Mouse (Mus musculus) Muller cell, postnatal 12 days (primary cell): ENCODE measurements at regions not wholly inside any gene's neighbourhood (a gene's known extent, or its start where the extent isn't known, plus 50 kb on each side); places are given as distances from the start of the nearest gene placed in this dataset.

ENCODE experiments used
- DNase-seq: peaks from one replicate; pipeline ENCODE4 v3.0.0-alpha.2; 2015; ENCODE audit errors: inconsistent ontology term

DNA sequence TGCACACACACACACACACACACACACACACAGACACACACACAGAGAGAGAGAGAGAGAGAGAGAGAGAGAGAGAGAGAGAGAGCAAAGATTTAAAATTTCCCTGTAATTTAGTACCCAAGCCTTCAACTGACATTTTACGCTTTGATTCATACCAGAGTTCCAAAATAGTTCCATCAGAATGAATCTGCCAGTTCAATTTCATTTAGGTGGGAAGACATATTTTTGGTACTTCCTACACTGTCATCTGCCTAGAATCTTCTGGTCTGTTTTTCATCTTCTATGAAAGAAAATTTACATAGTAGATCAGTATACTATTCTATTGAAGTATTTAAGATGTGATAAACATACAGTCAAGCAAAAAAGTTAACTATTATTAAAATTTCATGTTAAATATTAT is 1177.4 kb downstream of the Zpld1 start:
- DNase-seq = no peak

DNA sequence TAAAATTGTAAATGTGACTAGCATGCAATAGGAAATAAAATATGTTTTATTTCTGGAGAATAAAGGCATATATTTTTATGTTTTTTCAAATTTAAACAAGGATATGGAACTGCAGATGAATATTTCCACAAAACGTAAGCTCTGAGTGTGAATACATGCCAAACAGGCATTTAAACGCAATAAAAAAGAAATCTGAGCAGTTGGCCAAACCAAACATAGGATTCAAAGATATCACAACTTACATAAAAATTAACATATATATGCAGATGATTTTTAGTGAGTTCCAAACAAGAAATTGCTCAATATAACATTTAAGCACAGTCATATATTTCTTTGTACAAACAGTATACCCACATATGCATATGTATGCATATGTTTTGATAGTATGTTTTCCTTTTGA is 1199.1 kb downstream of the Zpld1 start:
- no peak for DNase-seq

DNA sequence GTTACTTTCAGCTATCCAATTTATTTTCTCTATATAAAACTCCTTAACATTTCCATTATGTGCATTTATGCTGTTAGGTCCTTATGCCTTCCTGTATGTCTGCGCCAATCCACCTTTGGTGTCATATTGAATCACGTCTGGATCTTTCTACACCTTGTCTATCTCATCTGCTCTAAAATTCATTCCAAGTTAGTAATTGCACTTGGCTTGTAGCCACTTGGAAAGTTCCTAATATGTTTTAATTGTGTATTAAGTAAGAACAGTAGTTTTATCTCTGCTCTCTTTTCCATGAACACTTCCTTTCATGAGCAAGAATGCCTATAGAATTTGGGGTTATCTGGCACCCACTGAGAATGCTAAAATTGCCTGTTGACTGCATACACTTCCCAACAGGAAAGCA is 1205.6 kb downstream of the Zpld1 start:
- no peak for DNase-seq

DNA sequence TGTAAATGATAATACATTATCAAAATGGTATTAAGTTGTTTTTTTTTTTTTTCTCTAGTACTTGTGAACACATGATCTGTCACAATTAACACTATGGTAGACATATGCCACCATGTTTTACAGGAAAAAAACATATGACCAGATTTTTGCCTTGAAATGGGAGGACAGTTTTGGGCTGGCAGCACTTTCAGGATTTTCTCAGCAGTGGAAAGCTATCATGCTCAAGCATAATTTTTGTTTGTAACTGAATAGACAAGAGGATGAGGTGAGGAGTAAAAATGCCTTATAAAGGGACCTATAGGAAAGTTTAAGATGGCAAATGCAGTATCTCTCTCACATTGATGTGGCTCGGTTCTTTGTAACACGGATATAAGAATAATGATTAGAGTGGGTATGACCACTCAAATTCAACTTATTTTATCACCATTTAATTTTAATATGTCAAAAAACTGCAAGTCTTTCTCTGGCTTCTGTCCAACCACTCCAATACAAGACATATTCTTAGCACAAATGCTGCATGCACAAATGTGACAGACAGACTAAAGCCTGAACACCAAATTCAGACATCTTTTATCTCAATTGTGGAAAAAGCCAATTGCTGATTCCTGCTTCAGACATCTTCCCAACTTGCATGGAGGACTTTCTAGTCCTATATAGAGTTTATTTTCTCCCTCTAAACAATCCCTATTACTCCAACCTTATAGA is 1206.6 kb downstream of the Zpld1 start:
- DNase-seq = no peak

DNA sequence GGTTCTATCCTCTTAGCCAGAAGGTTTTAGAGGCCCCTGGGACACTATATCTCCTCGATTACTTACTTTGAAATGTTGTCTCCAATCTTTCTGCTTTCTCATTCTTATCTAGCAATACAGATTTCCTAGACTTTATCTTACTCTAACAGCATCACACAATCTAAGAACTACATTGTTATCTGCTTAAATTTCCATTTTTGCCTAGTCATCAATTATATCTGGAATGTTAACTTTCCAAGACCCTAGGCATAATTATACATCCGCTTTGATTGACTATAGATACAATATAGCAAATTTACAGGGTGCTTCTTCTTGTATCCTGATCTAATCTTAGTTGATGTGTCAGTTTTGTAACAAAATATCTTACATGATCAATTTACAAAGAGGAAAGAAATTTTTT is 1217.3 kb downstream of the Zpld1 start:
- DNase-seq = no peak

DNA sequence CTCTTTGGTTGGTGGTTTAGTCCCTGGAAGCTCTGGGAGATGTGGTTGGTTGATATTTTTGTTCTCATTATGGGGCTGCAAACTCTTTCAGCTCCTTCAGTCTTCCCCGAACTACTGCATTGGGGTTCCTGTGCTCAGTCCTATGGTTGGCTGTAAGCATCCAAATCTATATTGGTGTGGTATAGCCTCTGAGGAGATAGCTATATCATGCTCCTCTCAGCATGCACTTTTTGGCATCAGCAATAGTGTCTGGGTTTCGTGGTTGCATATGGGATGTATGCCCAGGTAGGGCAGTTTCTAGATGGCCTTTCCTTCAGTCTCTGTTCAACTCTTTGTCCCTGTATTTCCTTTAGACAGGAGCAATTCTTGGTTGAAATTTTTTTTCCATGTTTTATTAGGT is 1250.0 kb downstream of the Zpld1 start:
- DNase-seq = no peak

DNA sequence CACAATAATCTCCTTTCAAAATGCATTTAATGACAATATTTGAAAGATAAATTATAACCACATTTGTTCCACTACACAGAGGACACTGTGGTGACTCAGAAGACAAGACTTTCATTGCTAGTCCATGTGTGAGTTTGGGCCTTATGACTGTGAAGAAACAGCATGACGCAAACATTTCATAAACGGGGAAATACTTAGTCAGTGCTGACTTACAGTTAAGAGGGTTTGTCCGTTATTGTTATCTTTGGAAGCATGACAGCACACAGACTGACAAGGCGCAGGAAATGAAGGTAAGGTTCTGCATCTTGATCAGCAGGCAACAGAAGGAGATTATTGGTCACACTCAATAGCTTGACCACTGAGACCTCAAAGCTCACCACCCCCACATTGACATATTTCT is 1255.8 kb downstream of the Zpld1 start:
- DNase-seq = peak; percentile 29

DNA sequence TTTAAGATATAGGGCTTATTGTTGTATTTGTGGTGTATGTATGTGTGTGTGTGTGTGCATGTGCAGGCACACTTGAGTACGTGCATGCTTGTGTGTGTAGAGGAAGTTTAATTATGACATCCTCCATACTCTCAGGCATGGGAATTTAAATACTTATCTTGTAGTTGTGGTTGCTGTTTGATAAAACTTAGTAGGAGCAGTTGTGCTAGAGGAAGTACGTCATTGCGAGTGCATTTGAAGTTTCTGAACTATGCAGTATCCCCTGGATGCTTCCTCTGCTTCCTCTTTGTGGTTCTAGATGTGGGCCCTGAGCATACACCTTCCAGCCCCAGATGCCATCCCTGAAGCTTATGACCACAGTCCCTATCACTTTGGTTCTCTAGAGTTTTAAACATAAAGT is 1281.5 kb downstream of the Zpld1 start:
- no peak for DNase-seq

DNA sequence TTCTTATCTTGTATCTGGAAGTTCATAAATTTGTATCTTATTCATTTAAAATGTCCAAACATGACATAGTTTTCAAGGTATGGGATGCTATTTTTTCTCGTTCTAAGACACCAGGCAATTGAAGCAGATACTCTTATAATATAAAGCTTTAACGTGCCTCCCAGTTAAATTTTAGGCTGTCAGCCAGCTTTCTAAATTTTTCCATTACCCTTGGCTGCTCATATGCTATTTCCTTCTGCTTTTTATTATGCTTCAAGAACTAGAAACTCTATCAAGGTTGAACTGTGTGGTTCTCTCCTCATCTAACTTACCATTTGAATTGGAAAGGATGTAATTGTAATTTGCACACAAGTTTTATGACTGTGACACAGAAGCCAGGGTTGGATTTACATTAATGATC is 1324.1 kb downstream of the Zpld1 start:
- DNase-seq = no peak

DNA sequence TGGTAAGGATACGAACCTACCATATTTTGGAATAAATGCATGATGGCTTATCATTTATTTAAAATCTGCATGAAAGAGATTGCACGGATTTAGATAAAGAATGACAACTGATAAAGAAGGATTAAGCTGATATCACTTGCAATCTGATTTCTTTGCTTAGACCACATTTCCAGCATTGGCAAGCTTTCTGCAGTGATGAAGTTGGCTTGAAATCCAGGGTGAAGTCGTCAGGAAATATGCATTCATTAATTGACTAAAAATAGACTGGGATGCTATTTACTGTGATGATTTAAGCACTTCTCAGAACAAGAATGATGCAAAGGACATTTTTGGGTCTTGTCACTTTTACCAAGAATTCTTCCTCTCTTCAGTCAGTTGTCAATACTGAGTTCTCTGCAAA is 1341.1 kb downstream of the Zpld1 start:
- DNase-seq = peak; percentile 23

DNA sequence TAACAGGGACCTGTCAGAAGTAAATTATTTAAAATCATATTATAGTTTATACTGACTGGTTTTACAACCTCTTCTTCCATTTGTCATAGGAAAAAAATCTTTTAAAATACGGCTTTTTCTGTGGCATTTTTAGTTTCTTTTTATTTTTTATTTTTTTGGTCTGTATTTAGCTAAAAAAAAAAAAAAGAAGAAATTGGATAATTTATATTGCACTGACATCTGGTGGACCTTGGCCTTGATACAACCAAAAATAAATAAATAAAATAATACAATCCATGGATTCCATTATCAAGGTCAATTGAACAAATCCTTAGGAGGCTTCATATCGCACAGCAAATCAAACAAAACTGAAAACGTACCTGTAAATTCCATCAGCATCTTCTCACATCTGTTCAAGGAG is 1352.5 kb downstream of the Zpld1 start:
- DNase-seq = no peak

DNA sequence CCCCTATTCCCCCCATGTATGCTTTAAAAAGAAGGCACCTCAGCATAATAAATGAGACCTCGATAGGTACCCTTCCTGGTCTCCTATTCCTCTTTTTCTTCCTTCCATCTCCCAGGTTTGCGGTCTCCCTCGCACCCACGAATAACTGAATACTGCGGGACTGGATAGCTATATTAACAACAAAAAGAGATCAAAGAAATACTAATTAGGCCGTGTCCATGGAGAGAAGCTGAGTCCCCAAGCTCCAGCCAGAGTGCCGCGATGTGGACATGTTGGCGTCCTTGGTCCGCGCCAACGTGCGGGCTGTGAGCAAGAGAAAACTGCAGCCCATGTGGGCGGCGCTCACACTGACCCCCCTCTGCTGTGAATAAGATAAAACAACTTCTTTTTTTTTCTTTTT is 1382.0 kb downstream of the Zpld1 start:
- no peak for DNase-seq

DNA sequence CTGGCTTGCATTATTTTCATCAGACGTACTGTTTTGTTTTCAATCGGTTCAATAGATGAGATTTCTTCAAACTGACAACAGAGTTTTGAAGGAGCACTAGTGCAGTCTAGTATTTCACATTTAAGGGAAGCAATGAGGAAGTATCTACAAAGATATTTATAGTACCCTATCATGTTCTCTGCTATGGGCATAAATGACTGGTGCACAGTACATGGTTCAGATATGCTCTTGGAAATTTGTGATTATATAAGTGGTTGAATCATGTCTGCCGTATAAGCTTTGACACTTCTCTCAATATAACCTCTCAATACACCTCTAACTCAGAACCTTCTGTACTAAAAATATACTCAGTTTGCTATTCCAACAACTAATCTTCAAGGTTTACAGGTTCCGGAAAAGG is 1390.7 kb downstream of the Zpld1 start:
- no peak for DNase-seq

DNA sequence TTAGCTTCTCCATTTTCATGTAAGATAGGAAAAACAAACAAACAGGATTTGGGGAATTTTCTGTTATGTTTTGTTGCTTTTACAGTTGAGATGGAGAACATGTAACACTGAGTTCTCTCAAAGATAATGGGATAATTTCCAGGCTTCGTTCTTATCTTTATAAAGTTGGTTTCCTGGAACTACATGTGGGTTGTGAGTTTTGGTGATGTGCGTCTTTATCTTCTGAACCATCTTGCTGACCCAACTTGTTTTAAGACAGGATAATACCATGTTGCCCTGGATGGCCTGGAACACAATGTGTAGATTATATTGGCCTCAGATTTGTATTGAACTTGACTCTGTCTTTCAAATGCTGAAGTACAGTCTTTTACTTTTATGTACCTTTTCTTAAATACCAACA is 1394.0 kb downstream of the Zpld1 start:
- DNase-seq = no peak

DNA sequence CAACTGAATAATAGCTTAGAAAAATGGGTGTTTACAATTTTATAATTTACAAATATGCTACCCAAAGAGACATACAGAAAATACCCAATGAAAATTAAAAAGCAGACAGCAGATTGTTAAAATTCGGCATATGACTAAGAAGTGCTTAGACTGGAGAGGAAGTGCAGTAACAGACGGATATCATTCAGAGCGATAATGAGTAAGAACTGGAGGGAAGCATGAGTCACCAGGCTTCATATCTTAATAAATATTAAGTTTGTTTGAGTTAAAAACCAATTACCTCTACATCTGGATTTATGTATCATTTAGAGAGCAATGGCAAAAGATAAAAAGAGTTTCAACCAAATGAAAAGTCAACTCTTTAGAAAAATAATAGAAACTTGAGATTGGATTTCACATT is 1413.5 kb upstream of the Alcam start:
- DNase-seq = no peak

DNA sequence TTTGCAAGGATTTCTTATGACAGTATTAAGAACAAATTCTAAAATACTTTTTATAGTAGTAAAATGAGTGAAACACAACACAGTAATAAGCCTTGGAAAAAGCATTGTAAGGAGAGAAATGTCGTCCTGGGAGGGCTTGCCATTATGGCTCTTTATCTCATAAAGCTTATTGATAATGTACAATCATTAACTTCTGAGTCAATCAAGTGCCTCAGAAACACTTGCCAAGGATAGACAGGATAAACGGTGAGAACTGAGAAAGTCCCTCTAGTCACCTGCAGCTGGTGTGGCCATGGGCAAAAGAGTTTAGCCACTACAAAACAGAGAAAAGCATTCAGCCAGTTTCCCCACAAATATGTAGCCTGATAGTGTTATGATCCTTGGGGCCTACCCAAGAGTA is 1386.8 kb upstream of the Alcam start:
- DNase-seq = no peak
